Mouse (Mus musculus) mouse embryonic stem cell (cell line): ENCODE data around the gene Epha7.

Experiments
- in situ Hi-C, 2 experiments: fragments of 300-500 bp; cut with MboI; formaldehyde crosslinking; loops; 1 replicate in 1 of 2; 3 replicates in 1 of 2; pipeline ENCODE4 v1.14.3; 2019 to 2020; ENCODE audit warnings: low sequenced_read_pairs in 2 of 2, low pct_unique_long_range_greater_than_20kb in 1 of 2, mixed read lengths in 1 of 2; ENCODE audit not compliant: unreplicated experiment in 1 of 2

Epha7 gene

GRCm38 (mm10) chr4:28812691-28813289, at the start of gene Epha7:
Gene Epha7 (plus strand): TSS chr4:28813131.
- in situ Hi-C loops = no loop called here

GRCm38 (mm10) chr4:28783961-28784360, 29.0 kb upstream of the Epha7 start:
- in situ Hi-C loops = no loop called here

GRCm38 (mm10) chr4:28808800-28809199, 4.1 kb upstream of the Epha7 start:
- in situ Hi-C loops = no loop called here

GRCm38 (mm10) chr4:28809703-28810102, 3.2 kb upstream of the Epha7 start:
- in situ Hi-C loops = no loop called here

- in situ Hi-C loops = no loop called here
Observed at GRCm38 (mm10) chr4:28813551-28814475, 882 bp downstream of the Epha7 start.

- in situ Hi-C loops = no loop called here
Observed at GRCm38 (mm10) chr4:28814476-28814815, 1.5 kb downstream of the Epha7 start.

- in situ Hi-C loops = no loop called here
Observed at GRCm38 (mm10) chr4:28814816-28815620, 2.1 kb downstream of the Epha7 start.

- in situ Hi-C loops = no loop called here
Observed at GRCm38 (mm10) chr4:28815621-28815920, 2.6 kb downstream of the Epha7 start.

GRCm38 (mm10) chr4:28823616-28824015, 10.7 kb downstream of the Epha7 start:
- in situ Hi-C loops = no loop called here

- in situ Hi-C loops = no loop called here
Observed at GRCm38 (mm10) chr4:28824616-28825015, 11.7 kb downstream of the Epha7 start.

GRCm38 (mm10) chr4:28837669-28838068, 24.7 kb downstream of the Epha7 start:
- in situ Hi-C loops = no loop called here

- in situ Hi-C loops = no loop called here
Observed at GRCm38 (mm10) chr4:28846311-28846710, 33.4 kb downstream of the Epha7 start.

GRCm38 (mm10) chr4:28850388-28850787, 37.5 kb downstream of the Epha7 start:
- in situ Hi-C loops = no loop called here

GRCm38 (mm10) chr4:28862845-28863666, 50.1 kb downstream of the Epha7 start:
- in situ Hi-C loops = no loop called here

GRCm38 (mm10) chr4:28866411-28866810, 53.5 kb downstream of the Epha7 start:
- in situ Hi-C loops = no loop called here

- in situ Hi-C loops = no loop called here
Observed at GRCm38 (mm10) chr4:28871615-28872014, 58.7 kb downstream of the Epha7 start.

GRCm38 (mm10) chr4:28881271-28882044, 68.5 kb downstream of the Epha7 start:
- in situ Hi-C loops = no loop called here

- in situ Hi-C loops = no loop called here
Observed at GRCm38 (mm10) chr4:28889630-28890029, 76.7 kb downstream of the Epha7 start.
